Mouse (Mus musculus): ENCODE measurements around the gene Nostrin. TPM values are rescaled to one million over a fixed set of nuclear protein-coding genes. Genes with fewer than 3 reads are reported as not detected.

Gene Nostrin
- total and polyA plus RNA-seq, 3 experiments = 0.47 TPM; not detected in 2

GRCm38 (mm10) chr2:69097526-69097925 lies 38.1 kb upstream of the Nostrin start:
- H3K9me3 ChIP-seq (replicated peaks; ENCODE audit: insufficient read depth, low read length) = no peaks in the 10 kb centered on the region
- DNase-seq (ENCODE audit: low read depth, low spot score) = no peak
- H3K9ac ChIP-seq (ENCODE audit: control insufficient read depth, low read depth, low read length, poor library complexity, severe bottlenecking) = no peak overlapping the region
- TF ChIP-seq ZNF384 (IDR thresholded peaks at IDR 0.05; ENCODE audit: low read depth, low read length) (no peak), SIN3A (IDR thresholded peaks at IDR 0.05; ENCODE audit: low read length) (no peak), POLR2AphosphoS5 (IDR thresholded peaks at IDR 0.05; ENCODE audit: borderline replicate concordance, low read depth, low read length) (no peak), ZMIZ1 (IDR thresholded peaks at IDR 0.05; ENCODE audit: low read depth, low read length) (no peak), RAD21 (IDR thresholded peaks at IDR 0.05; ENCODE audit: low read depth, low read length) (no peak), GABPA (IDR thresholded peaks at IDR 0.05; ENCODE audit: low read depth, low read length) (no peak), ELF1 (IDR thresholded peaks at IDR 0.05; ENCODE audit: low read depth, low read length) (no peak), MEF2A (IDR thresholded peaks at IDR 0.05; ENCODE audit: extremely low read depth, insufficient replicate concordance, low read depth, low read length, poor library complexity, severe bottlenecking) (no peak)
- no peaks in the 10 kb centered on the region for H3K36me3 ChIP-seq (ENCODE audit: control insufficient read depth in 1 of 2, insufficient read depth in 2 of 2, low read length in 2 of 2)
- no peaks in the 10 kb centered on the region for H3K4me1 ChIP-seq (ENCODE audit: control insufficient read depth in 1 of 2, insufficient read depth in 2 of 2, low read length in 2 of 2)
- H3K4me3 ChIP-seq (ENCODE audit: control insufficient read depth in 1 of 2, insufficient read depth in 1 of 2, low read depth in 2 of 2, low read length in 2 of 2) = no peak overlapping the region
- no peaks in the 10 kb centered on the region for H3K27me3 ChIP-seq (ENCODE audit: control insufficient read depth in 1 of 2, insufficient read depth in 2 of 2, low read length in 2 of 2)
- no peak overlapping the region for H3K27ac ChIP-seq (ENCODE audit: control insufficient read depth, low read depth, low read length)
- no peaks in the 10 kb centered on the region for H3K79me2 ChIP-seq (ENCODE audit: control insufficient read depth, insufficient read depth, low read length, poor library complexity)

- Histone ChIP-seq H3K4me1 (ENCODE audit: control insufficient read depth in 1 of 2, insufficient read depth in 2 of 2, low read length in 2 of 2) (no peaks in the 10 kb centered on the region), H3K27ac (ENCODE audit: control insufficient read depth, low read depth, low read length) (no peak overlapping the region), H3K27me3 (ENCODE audit: control insufficient read depth in 1 of 2, insufficient read depth in 2 of 2, low read length in 2 of 2) (no peaks in the 10 kb centered on the region), H3K36me3 (ENCODE audit: control insufficient read depth in 1 of 2, insufficient read depth in 2 of 2, low read length in 2 of 2) (no peaks in the 10 kb centered on the region), H3K9ac (ENCODE audit: control insufficient read depth, low read depth, low read length, poor library complexity, severe bottlenecking) (no peak overlapping the region), H3K4me3 (ENCODE audit: control insufficient read depth in 1 of 2, insufficient read depth in 1 of 2, low read depth in 2 of 2, low read length in 2 of 2) (no peak overlapping the region), H3K79me2 (ENCODE audit: control insufficient read depth, insufficient read depth, low read length, poor library complexity) (no peaks in the 10 kb centered on the region), H3K9me3 (replicated peaks; ENCODE audit: insufficient read depth, low read length) (no peaks in the 10 kb centered on the region)
- TF ChIP-seq ZKSCAN1 (IDR thresholded peaks at IDR 0.05; ENCODE audit: low read depth, low read length) (no peak), TCF12 (IDR thresholded peaks at IDR 0.05; ENCODE audit: low read depth, low read length) (no peak), MEF2A (IDR thresholded peaks at IDR 0.05; ENCODE audit: extremely low read depth, insufficient replicate concordance, low read depth, low read length, poor library complexity, severe bottlenecking) (no peak), POLR2A (IDR thresholded peaks at IDR 0.05; ENCODE audit: control insufficient read depth in 1 of 2, insufficient read depth in 1 of 2, low read depth in 1 of 2, low read length in 2 of 2, poor library complexity in 1 of 2) (no peak), MAX (IDR thresholded peaks at IDR 0.05; ENCODE audit: low read length) (no peak), RAD21 (IDR thresholded peaks at IDR 0.05; ENCODE audit: low read depth, low read length) (no peak), NELFE (IDR thresholded peaks at IDR 0.05; ENCODE audit: low read depth, low read length) (no peak), TBP (IDR thresholded peaks at IDR 0.05; ENCODE audit: low read depth, low read length) (no peak), ELF1 (IDR thresholded peaks at IDR 0.05; ENCODE audit: low read depth, low read length) (no peak), HCFC1 (IDR thresholded peaks at IDR 0.05; ENCODE audit: low read depth, low read length) (no peak), KAT2A (conservative IDR thresholded peaks at IDR 0.05; ENCODE audit: low read depth, low read length) (no peak)
- no peak for DNase-seq (ENCODE audit: low read depth, low spot score)
Measured at GRCm38 (mm10) chr2:69098701-69099100, 36.9 kb upstream of the Nostrin start.
